Mouse (Mus musculus) liver, postnatal 0 days (tissue): ENCODE results near the gene Bad.

ENCODE experiments used
- CTCF ChIP-seq: sonication (generic); IDR thresholded peaks from 2 replicates; pipeline ENCODE4 v1.5.1; 2016; ENCODE audit warnings: antibody characterized with exemption, low read depth
- EP300 ChIP-seq: IDR thresholded peaks from 2 replicates; pipeline ENCODE4 v1.6.1; 2016; ENCODE audit warnings: antibody characterized with exemption, low read depth, mild to moderate bottlenecking

DNA sequence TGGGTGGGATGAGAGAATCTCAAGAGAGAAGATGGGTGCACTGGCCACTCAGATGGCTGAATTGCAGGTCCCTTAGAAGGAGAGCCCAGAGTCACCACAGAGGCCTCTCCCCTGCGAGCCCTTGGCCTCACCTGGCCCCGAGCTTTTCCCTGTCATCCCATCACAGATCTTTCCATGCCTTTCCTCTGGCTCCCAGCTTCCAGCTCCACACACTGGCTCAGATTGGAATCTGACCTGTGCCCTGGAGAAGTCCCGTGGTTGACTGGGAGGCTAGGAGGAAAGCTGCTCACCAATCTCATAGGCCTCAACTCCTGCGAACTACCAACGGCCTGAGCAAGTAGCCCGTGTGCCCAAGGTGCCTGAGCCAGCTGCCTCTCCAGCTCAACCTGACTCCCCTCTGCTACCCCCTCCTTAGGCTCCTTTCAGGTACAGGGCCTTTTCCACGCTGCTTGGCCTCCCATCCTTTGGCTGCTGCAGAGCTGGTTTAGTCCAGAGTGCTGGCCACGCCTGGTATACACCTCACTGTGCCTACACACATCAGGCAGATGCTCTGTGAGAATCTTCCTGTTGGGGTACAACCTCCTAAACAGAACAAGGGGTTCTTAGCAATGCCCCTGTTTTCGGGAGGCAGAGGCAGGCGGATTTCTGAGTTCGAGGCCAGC, 36.0 kb upstream of the Bad start:
- TF ChIP-seq CTCF (no peak), EP300 (no peak)
